Mouse (Mus musculus) embryonic stem cell, embryonic (primary cell): ENCODE measurements around the gene Wnt11.

Experiments
- CTCF ChIA-PET, 4 experiments: fragments of 300-600 bp in 2 of 4; fragments of 350-600 bp in 2 of 4; sonication (Branson Sonifier 250); formaldehyde crosslinking; loops; one replicate each; lab custom pipeline; 2022; ENCODE audit warnings: inconsistent platforms in 2 of 4; lab: Charles Lee
- POLR2A ChIA-PET, 4 experiments: fragments of 300-600 bp in 2 of 4; fragments of 350-600 bp in 2 of 4; sonication (Branson Sonifier 250); formaldehyde crosslinking; loops; one replicate each; lab custom pipeline; 2022; ENCODE audit warnings: antibody characterized with exemption in 4 of 4, inconsistent platforms in 1 of 4; lab: Charles Lee

Wnt11 gene

DNA sequence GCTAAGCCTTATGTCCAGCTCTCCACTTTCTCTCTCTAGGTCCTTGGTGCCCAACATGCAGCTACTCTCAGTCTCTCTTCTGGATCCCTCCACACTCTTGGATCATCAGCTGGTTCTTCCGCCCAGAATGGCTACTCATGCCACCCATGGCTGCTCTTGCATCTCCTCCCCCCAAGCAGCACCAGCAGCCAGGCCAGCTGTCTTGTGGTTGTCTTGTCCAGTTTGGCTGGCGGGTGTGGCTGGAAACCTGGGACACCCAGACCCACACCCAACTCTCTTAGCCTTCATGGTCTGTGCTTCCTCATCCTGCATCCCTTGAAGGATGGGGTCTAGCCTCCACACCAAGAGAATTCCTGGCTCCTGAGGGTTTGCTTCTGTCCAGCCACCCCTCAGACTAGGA lies 24.3 kb upstream of the Wnt11 start:
- CTCF ChIA-PET, result no interaction called here
- POLR2A ChIA-PET, result interaction anchor here in 2 of 4 experiments (0.6 to 1.4 kb wide), 3 partner anchors 10 to 653 kb away, joined by 3 to 9 read pairs (median 3); no protein-coding TSS in a partner anchor

DNA sequence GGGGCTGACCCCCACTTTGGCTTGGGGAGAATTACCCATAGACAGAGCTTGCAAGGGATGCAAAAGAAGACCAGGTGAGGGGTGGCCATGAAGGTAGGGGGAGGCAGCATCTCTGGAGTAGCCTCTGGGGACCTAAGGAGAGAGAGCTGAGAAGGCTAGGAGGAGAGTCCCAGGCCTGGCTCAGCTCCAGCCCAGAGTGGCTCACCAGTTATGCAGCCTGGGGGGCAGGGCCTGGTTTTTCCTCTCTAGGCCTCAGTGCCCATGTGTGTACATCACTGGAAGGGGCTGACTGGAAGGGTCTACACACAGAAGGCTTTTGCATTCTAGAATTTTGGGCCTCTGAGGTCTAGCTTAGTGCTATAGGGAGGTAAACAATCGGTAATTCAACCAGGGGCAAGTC lies 14.4 kb upstream of the Wnt11 start:
- ChIA-PET CTCF (interaction anchor here in 1 of 4 experiments (2.0 kb wide), 1 partner anchor 16 kb away, joined by 6 read pairs; no protein-coding TSS in a partner anchor), POLR2A (interaction anchor here in 1 of 4 experiments (0.6 kb wide), 1 partner anchor 55 kb away, joined by 5 read pairs; no protein-coding TSS in a partner anchor)

DNA sequence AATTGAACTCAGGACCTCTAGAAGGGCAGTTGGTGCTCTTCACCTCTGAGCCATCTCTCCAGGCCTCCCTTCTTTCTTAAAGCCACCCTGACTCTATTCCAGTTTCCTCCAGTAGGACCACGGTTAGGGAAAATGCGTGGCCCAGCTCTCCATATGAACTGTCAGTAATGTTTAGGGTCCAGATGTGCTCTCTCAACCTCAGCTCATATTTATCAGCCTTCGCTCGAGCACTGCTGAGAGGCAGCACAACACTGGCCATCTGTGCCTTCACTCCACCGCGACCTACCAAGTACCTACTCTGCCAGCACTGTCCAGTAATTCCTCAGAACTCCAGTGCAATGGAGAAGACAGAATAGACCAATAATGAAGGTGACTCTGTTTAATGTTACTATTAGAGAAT lies 12.0 kb upstream of the Wnt11 start:
- ChIA-PET POLR2A (interaction anchor here in 2 of 4 experiments (1.0 to 2.7 kb wide), 2 partner anchors 12 to 13 kb away, joined by 5 to 15 read pairs; partner anchors contain the start of gene Wnt11 (in 1 of the 2)), CTCF (interaction anchor here in 2 of 4 experiments (0.9 to 1.7 kb wide), 2 partner anchors 13 to 15 kb away, joined by 3 to 4 read pairs; no protein-coding TSS in a partner anchor)

DNA sequence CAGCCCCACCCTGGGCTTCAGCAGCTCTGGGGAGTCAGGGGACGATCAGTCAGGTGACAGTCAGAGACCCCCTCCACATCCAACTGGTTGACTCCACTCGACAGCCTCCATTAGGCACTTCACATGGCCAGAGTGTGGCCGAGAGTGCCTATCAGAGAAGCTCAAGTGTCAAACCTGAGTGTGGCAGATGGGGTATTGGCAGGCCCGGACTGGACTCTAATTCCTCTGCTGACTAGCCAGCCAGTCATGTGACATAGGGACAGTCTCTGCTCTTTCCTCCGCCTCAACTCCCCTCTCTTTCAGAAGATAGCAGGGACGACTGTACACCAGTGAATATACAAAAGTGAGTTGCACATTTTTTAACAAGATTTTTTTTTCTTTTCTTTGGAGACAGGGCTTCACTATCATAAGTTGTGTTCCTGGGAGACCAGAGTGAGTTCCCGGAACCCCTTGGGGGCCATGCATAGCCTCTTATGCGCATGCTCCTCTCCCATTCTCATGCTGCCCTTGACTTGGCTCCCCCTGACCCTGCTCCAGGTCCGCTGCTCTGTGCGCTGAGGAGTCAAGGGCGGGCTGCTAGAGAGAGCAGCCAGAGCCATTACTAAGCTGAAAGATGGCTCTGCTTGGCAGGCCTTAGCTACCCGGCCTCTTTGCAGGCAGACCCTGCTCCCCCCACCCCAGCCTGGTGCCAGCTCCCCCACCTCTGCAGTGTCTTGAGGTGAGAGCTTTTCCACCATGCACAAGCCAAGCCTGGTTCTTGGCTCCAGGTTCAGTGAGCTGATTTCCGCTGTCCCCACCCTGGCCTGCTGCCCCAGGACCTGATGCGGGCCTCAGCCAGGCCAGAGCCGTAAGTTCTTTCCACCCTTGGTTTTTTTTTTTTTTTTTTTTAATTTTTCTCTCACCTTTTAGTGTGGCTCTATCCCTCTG lies 10.8 kb upstream of the Wnt11 start:
- POLR2A ChIA-PET, result interaction anchor here in 3 of 4 experiments (0.6 to 2.7 kb wide), 9 partner anchors 9 to 1145 kb away, joined by 3 to 15 read pairs (median 4); partner anchors contain the start of genes Wnt11 (in 2 of the 3) and Rps3 (in 1 of the 3)
- CTCF ChIA-PET, result interaction anchor here (0.6 to 1.5 kb wide), 10 partner anchors 10 to 483 kb away, joined by 3 to 12 read pairs (median 5); partner anchors contain the start of gene Map6 (in 1 of the 4)

DNA sequence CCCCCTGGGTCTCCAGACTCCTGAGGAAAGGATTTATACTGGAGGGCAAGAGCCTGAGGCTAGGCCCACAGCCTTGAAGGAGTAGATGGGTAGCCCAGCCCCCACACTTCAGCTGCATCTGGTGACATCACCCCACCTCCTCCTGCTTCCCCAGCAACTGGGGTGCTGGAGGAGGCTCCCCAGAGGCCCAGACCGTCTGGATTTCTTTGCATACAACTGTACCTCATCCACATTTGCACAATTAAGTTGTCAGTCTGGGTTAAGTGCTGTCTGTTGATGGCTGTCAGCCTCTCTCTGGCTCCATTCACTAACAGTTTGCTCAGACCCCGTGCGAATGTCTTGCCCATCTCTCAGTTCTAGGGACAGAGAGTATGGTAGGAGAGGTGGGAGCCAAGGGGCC lies 6.9 kb upstream of the Wnt11 start:
- ChIA-PET POLR2A (interaction anchor here in 3 of 4 experiments (0.6 to 4.8 kb wide), 4 partner anchors 10 to 20 kb away, joined by 3 to 18 read pairs (median 6); no protein-coding TSS in a partner anchor), CTCF (interaction anchor here in 2 of 4 experiments (0.6 to 1.5 kb wide), 4 partner anchors 10 to 390 kb away, joined by 3 to 4 read pairs (median 4); no protein-coding TSS in a partner anchor)

DNA sequence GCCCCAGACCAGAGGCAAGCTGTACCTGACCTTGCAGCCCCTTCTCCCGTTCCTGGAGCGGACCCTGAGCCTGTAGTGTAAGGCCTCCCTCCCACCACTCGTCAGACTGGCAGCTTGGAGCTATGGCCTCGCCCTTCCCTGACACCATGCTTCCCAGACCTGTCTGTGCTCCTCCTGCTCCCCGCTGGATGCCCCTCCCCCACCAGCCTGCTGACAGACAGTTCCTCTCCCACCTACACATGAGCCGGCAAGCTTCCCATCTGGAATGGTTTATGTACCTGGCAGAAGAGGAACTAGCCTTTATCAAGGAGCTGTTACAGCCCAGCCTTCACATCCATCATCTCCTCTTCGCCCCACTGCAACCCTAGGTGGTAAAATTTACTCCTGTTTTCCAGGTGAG lies 6.0 kb upstream of the Wnt11 start:
- CTCF ChIA-PET, result interaction anchor here in 2 of 4 experiments (0.6 to 1.5 kb wide), 6 partner anchors 9 to 391 kb away, joined by 3 to 5 read pairs (median 4); no protein-coding TSS in a partner anchor

DNA sequence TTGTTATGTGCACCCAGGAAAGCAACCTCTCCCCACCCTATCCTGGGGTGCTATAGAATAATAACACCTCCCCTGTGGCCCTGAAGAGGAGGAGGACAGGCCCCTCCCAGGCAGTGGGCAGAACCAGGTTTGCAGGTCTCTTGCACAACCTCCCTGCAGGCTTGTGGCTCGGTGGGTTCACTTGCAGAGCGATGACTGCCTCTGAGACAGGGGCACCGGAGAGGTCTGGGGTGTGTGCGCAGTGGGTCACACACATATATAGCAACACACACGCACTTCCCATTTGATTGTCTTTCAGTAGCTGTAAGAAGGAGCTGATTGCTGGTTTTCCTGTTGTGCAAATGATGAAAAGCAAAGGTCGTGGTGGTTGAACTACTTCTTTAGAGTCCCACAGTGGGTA lies 3.6 kb upstream of the Wnt11 start:
- POLR2A ChIA-PET, result interaction anchor here in 2 of 4 experiments (1.0 to 1.7 kb wide), 3 partner anchors 10 to 15 kb away, joined by 3 to 4 read pairs (median 4); no protein-coding TSS in a partner anchor
- CTCF ChIA-PET, result interaction anchor here in 1 of 4 experiments (1.2 kb wide), 1 partner anchor 88 kb away, joined by 3 read pairs; no protein-coding TSS in a partner anchor

More for the DNA sequence above, 6.0 kb upstream of the Wnt11 start:
- POLR2A ChIA-PET, result interaction anchor here in 2 of 4 experiments (2.2 to 4.8 kb wide), 2 partner anchors 13 kb away, joined by 9 to 18 read pairs; no protein-coding TSS in a partner anchor

DNA sequence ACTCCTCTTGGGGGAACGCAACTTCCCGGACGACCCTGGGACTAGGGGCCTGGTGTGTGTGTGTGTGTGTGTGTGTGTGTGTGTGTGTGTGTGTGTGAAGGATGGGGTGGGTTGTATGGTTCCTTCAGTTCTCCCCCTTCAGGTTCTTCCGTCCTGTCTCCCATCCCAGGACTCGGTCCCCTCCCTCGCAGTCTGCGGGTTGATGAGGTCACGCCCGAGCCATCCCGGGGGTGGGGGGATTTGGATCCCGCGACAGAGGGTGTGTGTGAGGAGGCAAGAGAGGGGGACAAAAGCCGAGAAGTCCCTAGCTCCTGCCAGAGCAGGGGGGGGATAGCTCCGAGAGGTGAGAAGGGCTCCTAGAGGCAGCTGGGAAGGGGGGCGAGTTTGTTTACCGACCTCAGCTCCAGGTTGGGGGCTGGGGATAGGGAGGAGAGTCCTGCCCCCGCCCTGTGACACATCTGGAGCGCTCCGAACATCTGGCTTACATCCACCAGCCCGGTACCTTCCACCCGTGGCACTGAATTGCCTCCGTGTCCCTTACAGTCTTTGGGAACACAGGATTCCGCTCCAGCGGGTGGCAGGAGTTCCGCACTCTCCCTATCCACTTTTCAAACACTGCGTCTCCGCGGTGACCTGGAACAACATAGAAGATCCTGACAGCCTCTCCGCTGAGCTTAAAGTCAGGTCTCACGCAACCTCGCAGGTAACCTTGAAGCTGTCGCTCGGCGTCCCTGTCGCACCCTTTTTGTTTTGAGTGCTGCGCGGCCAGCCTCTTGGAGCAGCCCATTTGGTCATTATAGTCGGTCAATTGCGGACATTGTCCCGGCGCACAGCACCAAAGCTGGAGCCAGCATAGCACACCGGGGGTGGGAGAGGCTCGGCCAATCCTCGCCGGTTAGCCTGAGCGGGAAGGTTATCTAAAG lies 868 bp downstream of the Wnt11 start:
- POLR2A ChIA-PET, result interaction anchor here (0.5 to 3.6 kb wide), 26 partner anchors 11 to 151 kb away, joined by 3 to 26 read pairs (median 4); no protein-coding TSS in a partner anchor
- CTCF ChIA-PET, result interaction anchor here (0.6 to 3.1 kb wide), 35 partner anchors 9 to 393 kb away, joined by 3 to 23 read pairs (median 4); no protein-coding TSS in a partner anchor

DNA sequence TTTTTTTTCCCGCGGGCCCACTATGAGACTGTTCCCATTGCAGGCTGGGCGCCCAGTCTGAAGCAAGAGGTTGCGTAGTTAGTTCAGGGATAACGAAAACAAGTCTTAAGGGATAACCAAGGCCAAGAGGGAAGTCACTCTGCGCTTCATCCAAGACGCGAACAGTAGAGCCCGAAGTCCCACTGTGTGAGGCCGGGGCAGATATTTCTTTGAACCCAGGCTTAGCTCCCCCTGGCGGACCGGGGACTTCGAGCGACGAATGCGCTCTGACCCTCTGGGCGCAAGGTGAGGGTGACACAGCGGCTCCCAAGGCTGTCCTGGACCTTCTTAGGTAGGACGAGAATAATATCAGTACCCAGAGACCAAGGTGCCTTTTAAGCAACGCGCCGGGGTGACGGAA lies 1.7 kb downstream of the Wnt11 start:
- CTCF ChIA-PET, result interaction anchor here (0.5 to 3.1 kb wide), 35 partner anchors 10 to 539 kb away, joined by 3 to 23 read pairs (median 4); no protein-coding TSS in a partner anchor
- POLR2A ChIA-PET, result interaction anchor here (0.6 to 3.6 kb wide), 21 partner anchors 11 to 126 kb away, joined by 3 to 26 read pairs (median 4); no protein-coding TSS in a partner anchor

DNA sequence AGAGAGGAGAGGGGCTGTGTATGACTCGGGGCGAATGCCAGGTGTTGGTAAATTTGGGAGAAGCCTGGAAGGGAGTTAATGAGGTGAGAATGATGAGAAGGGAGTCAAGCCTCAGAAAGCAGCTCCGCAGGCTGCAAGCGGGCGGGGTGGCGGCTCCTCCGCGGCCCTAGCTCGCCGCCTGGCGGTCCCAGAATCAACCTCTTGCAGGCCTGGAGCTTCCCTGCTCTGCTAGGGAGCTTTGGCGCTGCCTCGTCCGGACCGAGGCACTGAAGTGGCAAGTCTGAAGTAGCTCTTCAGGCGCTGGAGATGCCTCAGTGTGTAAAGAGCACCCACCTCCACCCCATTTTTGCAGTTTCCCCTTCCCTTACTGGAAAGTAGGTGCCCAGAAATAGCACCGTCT lies 3.0 kb downstream of the Wnt11 start:
- ChIA-PET CTCF (interaction anchor here (0.5 to 3.1 kb wide), 61 partner anchors 9 to 1301 kb away, joined by 3 to 23 read pairs (median 4); partner anchors contain the start of genes Emsy (in 1 of the 4) and Thap12 (in 1 of the 4)), POLR2A (interaction anchor here (0.5 to 3.1 kb wide), 28 partner anchors 9 to 794 kb away, joined by 3 to 17 read pairs (median 3); partner anchors contain the start of genes Emsy (in 1 of the 4) and Thap12 (in 1 of the 4))

DNA sequence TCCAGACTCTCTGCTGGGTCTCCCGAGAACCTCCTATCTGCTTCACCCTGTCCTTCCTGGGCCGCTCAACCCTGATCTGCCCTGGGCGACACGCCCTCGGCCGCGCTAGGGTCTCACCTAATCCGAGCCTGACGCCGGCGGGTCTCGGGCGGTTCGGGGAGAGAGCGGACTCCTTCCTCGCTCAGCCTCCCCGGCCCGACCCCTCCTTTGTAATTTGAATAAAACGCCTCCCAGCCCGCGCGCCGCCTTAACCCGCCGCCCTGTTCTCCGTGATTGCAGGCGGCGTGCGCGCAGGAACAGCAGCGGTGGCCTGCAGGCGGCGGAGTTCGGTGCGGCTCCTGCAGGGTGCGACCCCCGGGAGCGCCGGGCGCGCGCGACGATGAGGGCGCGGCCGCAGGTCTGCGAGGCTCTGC lies 3.8 kb downstream of the Wnt11 start:
- ChIA-PET CTCF (interaction anchor here in 3 of 4 experiments (0.5 to 3.1 kb wide), 14 partner anchors 9 to 234 kb away, joined by 3 to 23 read pairs (median 5); partner anchors contain the start of gene Emsy (in 1 of the 3)), POLR2A (interaction anchor here in 2 of 4 experiments (0.9 to 1.9 kb wide), 9 partner anchors 11 to 536 kb away, joined by 3 to 5 read pairs (median 3); partner anchors contain the start of genes Emsy (in 1 of the 2) and Thap12 (in 1 of the 2))

DNA sequence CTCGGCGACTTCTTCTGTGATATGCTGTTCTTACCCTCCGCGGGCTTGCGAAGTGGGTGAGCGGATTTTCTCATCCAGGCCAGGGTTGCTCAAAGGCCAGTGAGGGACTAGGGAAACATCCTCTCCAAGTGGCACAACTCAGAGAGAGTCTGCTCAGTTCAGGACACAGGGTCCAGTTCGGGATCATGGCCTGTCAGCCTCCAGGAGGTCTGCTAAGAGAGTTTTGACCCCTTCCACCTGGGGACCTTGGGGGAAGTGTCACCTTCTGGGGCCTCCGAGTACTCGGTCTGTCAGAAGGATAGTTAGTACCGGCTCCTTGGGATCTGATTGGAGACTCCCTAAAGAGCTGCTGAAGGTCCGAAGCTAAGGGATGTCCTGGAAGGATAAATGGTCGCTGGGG lies 4.4 kb downstream of the Wnt11 start:
- ChIA-PET CTCF (interaction anchor here in 1 of 4 experiments (0.5 kb wide), 1 partner anchor 62 kb away, joined by 3 read pairs; no protein-coding TSS in a partner anchor), POLR2A (interaction anchor here in 2 of 4 experiments (0.9 to 1.6 kb wide), 2 partner anchors 22 to 136 kb away, joined by 4 to 5 read pairs; partner anchors contain the start of gene Thap12 (in 1 of the 2))

DNA sequence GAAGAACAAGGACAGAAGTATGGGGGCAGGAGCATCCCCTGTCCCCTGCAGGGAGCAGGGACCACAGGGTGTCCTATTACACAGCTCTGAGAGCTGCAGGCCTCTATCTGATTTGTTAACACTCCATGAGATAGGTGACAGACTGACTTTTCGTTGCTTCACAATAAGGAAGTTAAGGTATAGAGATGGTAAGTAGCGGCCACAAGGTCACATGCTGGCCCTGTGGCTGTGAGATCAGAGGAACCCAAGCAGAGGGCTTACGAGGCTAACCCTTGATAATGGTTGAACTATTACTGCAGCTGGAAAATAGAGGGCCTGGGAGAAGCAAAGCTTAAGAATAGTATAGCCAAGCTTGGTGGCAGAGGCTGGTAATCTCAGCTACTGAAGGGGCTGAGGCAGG lies 5.9 kb downstream of the Wnt11 start:
- ChIA-PET CTCF (interaction anchor here in 2 of 4 experiments (1.2 to 1.7 kb wide), 2 partner anchors 66 to 111 kb away, joined by 3 to 5 read pairs; no protein-coding TSS in a partner anchor), POLR2A (interaction anchor here in 3 of 4 experiments (0.9 to 1.1 kb wide), 4 partner anchors 26 to 111 kb away, joined by 3 to 5 read pairs (median 4); no protein-coding TSS in a partner anchor)

DNA sequence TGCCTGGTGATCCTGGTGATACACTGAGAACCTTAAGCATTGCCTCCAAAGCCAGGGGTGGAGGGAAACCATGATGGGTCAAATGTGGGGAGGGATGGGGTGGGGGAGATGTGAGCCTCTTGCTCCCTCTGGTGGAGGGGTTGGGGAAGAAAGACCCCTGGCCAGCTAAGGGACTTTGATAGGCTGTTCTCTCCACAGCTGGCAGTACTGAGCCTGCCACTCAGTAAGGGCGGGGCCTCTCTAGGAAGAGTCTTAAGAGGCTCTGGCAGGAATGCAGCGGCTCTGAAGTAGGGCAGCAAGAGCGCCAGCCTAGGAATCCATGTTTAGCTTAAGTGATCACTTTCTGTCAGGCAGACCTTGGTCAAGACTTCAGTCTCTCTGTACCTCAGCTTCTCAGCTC lies 6.9 kb downstream of the Wnt11 start:
- ChIA-PET CTCF (interaction anchor here in 3 of 4 experiments (0.5 to 1.7 kb wide), 10 partner anchors 31 to 386 kb away, joined by 3 to 9 read pairs (median 4); no protein-coding TSS in a partner anchor), POLR2A (interaction anchor here in 2 of 4 experiments (0.5 to 1.1 kb wide), 6 partner anchors 8 to 104 kb away, joined by 3 to 5 read pairs (median 4); no protein-coding TSS in a partner anchor)

DNA sequence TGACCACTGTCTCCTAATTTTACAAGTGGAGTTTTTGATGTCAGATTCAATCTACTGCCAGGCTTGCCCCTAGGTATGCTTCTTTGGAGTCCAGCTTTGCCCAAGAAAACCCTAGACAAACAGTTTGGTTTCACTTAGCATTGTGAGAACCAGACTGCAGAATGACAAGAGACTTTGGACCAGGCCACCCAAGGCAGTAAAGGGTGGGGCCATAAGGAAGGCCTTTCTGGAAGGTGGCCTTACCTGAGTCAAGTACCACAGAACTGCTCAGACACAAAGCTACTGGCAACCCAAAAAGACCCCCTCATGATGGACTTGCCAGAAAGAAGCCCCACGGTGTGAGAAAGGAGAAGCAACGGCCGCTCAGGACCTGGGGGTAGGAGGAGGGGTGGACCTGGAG lies 8.1 kb downstream of the Wnt11 start:
- CTCF ChIA-PET, result interaction anchor here in 3 of 4 experiments (0.7 to 1.5 kb wide), 6 partner anchors 41 to 252 kb away, joined by 3 to 6 read pairs (median 4); no protein-coding TSS in a partner anchor
- POLR2A ChIA-PET, result interaction anchor here in 1 of 4 experiments (0.9 to 1.2 kb wide), 2 partner anchors 9 to 28 kb away, joined by 3 to 4 read pairs; no protein-coding TSS in a partner anchor

DNA sequence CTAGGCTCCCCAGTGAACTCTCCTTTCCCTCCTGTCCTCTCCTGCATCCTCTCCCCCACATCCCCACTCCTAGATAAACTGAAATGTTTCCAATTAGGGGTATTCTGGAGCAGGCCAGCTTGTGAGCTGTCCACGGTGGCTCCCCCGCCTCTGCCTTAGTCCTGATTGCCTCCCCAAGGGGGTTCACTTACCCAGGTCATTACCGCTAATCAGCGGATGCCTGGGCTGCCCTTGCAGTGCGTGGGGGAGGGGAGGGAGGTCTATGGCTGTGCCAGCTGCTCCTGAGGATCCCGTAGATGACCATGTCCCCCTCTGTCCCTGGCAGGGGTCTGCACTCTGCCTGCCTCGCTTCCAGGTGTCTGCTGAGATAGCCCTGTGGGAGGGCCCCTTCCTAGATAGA lies 8.7 kb downstream of the Wnt11 start:
- POLR2A ChIA-PET, result interaction anchor here in 1 of 4 experiments (1.2 kb wide), 1 partner anchor 28 kb away, joined by 4 read pairs; no protein-coding TSS in a partner anchor
- CTCF ChIA-PET, result interaction anchor here in 3 of 4 experiments (0.8 to 1.2 kb wide), 3 partner anchors 69 to 409 kb away, joined by 3 to 5 read pairs (median 4); no protein-coding TSS in a partner anchor
